Mouse (Mus musculus) adrenal gland (tissue): Measurements from ENCODE around the gene Cmtm5.

Source experiments
- intact Hi-C: fragments of 180-260 bp; cut with DNase I; formaldehyde crosslinking; loops from one replicate; pipeline ENCODE4 v1.15.1; 2025
- long read RNA-seq, 2 experiments: library from polyadenylated mRNA; unstranded; transcript quantifications; one replicate each; pipeline ENCODE4 v2.0.0; 2020; ENCODE audit warnings: borderline replicate concordance in 1 of 2; ENCODE audit not compliant: insufficient replicate concordance in 1 of 2

The Cmtm5 gene
- long read RNA-seq, experiment 1: 0 reads
- long read RNA-seq, experiment 2, partial matches to known transcripts: 0 of 2 reads
- long read RNA-seq, experiment 2, other reads (novel, unspliced or antisense): 0 of 2 reads

DNA sequence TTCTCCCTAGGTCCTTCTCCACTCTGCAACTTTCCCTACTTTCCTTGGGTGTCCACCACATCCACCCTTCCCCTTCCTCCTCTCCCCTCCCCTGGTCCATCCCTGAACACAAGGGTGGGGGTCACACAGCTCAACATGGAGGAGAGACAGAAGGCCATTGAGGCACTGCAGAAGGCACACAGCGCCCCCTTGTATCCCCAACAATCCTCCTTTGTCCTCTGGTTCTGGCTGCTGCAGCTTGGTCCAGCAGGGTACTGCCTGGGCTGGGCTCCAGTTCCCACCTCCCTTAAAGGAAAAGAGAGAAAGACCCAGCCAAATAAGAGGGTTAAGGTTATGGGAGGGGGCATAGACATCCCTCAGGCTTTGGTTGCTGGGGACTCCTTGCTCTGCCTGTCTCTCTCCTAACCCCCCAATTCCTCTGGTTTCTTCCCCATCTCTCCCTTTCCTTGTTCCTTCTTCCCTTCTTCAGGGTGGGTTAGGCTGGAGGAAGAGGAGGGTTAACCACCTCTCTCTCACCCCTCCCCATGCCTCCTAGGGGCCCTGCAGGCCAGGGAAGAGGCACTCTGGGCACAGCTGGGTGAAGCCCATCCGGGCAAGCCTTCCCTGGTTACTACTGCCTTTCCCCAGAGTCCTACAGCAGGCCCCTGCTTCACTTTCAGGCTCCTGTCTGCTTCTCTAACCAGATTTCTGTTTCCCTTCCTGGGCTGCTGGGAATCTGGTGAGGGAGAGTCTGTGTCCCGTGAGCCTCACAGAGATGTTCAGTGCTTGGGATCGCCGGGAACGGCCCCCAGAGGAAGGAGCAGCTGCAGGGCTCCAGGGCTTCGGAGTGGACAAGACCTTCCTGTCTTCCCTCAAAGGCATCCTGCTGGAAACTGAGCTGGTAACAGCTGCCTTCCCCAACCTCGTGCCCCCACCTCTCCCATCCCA lies at the start of gene Cmtm5:
TSS of gene Cmtm5 (plus strand) at position 358 of the 927 bp plus-strand sequence.
- intact Hi-C loops: no loop called here

DNA sequence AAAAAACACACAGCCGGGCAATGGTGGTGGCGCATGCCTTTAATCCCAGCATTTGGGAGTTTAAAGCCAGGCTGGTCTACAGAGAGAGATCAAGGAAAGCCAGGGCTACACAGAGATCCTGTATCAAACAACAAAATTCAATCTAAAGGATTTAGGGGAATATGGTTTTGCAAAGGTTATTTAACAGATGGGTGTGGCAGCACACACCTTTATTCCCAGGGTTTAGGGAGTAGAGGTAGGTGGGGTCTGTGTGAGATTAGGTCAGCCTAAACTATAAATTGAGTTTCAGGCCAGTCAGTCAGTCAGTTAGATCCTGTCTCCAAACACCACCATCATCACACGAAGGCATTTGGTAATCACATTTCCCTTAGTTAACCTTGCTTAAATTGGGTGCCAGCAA lies 43.9 kb upstream of the Cmtm5 start, which contains the start of gene Pabpn1:
TSS of gene Pabpn1 (plus strand) at position 301 of the 400 bp plus-strand sequence.
- intact Hi-C loops: loop anchor here (10.0 kb wide), 1 partner anchor 203 kb away; the partner anchor contains the start of genes Thtpa and Zfhx2

DNA sequence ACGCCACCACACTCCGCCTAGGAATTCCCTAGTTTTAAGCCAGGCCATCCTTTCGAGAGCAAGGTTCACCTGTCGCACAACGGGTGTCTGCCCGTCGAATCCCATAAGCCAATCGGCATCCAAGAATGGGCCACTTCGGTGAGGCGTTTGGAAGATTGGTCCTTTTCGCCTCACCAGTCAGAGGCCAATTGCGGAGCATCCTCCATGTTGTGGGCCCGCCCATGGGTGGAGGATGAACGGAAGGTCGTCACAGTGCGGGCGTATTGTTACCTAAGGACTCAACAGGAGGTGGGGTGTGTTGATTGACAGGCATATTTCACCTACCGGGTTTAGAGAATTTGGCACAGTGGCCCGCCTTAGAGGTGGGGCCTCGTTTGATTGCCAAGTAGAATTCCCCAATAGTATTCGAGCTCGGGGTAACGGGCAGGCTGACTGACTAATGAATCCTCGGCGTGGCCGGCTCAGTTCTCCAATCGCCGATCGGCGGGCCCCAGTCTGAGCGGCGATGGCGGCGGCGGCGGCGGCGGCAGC lies 42.3 kb upstream of the Cmtm5 start:
- intact Hi-C loops: loop anchor here (2.0 to 10.0 kb wide), 2 partner anchors 121 to 201 kb away; partner anchors contain the start of genes Ngdn, Thtpa and Zfhx2

DNA sequence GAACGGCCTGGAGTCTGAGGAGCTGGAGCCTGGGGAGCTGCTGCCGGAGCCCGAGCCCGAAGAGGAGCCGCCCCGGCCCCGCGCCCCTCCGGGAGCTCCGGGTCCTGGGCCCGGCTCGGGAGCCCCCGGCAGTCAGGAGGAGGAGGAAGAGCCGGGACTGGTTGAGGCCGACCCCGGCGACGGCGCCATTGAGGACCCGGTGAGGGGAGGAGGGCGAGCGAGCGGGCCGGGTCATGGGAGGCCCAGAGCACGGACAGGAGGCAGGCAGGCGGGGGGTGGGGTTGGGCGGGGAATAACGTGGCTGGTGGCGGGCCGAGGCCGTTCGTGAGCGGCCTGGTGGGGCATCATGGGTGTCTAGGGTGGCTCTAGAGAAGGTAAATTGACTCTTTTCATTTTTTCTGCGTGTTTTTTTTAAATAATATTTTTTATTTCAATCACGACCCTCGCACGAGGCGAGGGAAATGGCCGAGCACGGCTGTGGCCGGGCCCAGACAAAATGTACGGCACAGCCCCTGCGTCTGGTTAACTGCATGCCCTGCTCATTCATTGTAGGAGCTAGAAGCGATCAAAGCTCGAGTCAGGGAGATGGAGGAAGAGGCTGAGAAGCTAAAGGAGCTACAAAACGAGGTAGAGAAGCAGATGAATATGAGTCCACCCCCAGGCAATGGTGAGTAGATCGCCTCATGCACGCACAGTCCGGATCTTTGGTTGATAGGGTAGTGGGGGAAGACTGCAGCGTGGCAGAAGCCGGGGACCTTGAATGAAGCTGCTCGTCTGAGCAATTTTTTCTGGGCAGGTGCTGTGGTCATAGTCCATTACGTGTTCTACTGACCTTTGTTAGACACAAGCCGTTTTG lies 41.5 kb upstream of the Cmtm5 start:
- intact Hi-C loops: loop anchor here (2.0 to 10.0 kb wide), 2 partner anchors 120 to 200 kb away; partner anchors contain the start of genes Ngdn, Thtpa and Zfhx2

DNA sequence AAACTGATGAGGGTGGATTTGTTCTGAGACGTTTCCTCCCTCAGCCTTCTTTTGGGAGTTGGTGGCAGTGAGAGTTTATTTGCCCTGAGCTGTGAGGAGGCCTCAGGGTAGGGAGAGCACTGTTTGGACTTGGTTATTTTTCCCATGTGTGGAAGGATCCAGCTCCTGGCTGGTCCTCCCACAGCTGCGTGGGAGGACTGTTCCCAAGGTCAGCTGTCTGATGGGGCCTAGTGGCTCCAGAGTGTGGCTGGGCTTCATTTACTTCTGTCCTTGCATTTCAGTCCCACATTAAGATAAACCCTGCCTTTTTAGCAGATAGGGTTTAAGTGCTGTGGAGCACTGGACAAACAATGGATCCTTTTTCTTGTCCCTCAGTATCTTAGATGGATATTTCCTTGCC lies 38.6 kb upstream of the Cmtm5 start:
- intact Hi-C loops: loop anchor here (10.0 kb wide), 1 partner anchor 197 kb away; the partner anchor contains the start of genes Thtpa and Zfhx2

DNA sequence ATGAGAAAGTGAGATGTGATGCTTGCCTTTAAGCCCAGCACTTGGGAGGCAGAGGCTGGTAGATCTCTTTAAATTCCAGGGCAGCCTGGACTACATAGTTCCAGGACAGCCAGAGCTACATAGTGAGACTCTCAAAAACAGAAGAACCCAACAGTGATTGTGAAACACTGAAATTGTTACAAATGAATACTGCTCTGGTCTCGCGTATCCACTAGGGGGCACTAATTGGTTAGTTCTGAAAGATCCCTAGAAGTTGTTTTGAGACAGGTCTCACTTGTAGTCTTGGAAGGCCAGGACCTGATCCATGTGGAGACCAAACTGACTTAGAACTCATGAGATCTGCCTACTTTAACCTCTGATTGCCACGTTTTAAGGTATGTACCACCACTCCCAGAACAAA lies 35.7 kb upstream of the Cmtm5 start:
- intact Hi-C loops: loop anchor here (2.0 kb wide), 1 partner anchor 40 kb away; no protein-coding TSS in a partner anchor

DNA sequence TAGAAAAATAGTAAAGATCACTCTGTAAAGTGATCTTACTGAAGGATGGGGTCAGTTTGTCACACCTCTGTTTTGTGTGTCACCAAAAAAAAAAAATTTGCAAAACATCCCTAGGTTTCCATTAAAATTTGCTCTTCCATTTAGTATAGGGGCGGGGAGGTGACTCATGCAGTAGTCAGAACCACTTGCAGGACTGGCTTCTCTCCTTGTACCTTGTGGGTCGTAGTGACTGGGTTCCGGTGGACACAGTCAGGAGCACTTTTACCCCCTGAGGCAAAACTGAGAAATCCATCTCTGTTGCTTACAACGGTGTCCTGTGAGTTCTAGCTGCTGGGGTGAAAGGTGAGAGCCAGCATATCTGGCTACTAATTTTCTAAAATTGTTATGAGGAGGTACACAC lies 32.4 kb upstream of the Cmtm5 start:
- intact Hi-C loops: no loop called here

DNA sequence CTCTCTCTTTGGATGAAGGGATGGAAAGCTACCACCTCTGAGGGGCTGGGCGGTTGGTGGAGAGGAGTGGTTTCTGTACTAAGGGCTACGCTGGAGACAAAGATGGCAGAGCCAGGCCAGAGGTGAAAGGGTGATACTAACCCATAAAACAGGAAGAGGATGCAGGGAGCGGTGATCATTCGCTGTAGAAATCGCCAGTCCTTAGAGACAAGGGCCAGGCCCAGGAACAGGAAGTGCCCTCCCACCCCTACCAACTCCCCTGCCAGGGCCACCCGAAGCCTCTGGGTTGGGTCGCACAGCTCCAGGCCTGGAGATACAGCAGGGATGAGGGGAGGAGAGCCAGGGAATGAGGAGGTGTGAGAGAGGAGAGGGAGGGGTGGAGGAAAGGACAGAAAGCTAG lies 27.4 kb upstream of the Cmtm5 start:
- intact Hi-C loops: no loop called here

DNA sequence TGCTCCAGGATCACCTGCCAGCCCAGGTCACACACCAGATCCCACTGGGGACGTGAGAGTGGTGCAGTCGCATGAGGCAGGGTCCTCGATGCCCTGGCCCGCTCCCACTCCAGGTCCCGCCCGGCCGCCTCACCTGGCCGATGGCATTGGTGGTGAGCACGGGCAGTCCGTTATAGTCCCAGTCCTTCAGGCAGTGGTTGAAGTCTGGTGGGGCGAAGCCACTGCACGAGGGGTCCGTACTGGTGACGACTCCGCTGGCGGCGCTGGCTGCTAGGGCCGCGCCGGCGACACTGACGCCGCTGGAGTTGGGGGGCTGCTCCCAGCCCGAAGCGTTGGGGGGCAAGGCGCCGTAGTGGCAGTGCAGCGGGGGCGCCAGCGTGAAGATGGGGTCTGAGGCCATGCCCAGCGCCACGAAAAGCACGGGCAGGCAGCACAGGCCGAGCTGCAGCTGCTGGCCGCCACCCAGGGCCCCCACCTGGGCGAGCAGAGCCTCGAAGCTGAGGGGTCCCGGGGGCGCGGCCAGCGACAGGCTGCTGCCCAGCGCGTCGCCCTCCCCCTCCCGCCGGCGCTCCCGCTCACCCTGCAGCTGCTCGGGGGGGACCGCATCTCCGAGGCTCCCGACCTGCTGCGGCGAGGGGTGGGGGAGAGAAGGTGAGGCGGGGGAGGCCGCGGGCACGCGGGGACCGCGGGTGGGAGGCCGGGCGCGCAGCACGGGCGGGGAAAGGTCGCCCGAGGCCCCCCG lies 23.8 kb upstream of the Cmtm5 start:
- intact Hi-C loops: no loop called here

DNA sequence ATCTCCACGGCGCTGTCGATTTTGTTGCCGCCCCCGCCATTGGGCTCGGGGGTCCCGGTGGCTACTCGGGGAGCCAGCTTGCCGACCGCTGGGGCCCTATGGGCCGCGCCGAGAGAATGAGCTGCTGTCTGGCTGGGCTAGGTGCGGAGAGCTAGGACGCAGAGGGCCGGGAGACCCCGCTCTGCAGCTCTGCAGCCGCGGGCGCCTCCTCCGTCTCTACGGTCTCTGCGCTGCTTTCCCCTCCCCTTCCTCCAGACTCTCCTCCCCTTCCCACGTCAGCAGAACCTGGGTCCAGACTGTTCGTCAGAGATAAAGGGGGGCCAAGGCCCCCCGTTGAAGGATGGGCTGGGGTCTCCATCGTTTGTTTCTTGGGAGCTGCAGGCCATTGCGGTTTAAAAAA lies 23.2 kb upstream of the Cmtm5 start, which contains the start of gene Slc22a17:
TSS of gene Slc22a17 (minus strand) at position 247 of the 400 bp plus-strand sequence.
- intact Hi-C loops: no loop called here

DNA sequence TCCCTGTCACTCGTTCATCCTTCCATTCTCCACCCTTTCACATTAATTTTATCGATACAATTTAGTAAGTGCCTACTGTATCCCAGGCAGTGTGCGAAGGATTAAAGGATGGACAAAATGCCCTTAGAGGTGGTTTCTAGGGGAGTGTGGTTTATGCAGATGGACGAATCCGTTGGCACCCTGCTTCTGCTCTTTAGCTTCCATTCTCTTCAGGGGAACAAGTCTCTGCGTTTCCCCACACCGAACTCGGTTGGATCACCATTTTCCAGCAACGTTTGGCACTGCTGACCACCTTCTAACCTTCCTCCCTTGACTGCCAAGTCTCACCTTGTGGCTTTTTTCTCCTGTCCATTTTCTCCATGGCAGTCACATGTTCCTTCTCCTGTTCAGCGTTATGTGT lies 22.7 kb upstream of the Cmtm5 start:
- intact Hi-C loops: no loop called here

DNA sequence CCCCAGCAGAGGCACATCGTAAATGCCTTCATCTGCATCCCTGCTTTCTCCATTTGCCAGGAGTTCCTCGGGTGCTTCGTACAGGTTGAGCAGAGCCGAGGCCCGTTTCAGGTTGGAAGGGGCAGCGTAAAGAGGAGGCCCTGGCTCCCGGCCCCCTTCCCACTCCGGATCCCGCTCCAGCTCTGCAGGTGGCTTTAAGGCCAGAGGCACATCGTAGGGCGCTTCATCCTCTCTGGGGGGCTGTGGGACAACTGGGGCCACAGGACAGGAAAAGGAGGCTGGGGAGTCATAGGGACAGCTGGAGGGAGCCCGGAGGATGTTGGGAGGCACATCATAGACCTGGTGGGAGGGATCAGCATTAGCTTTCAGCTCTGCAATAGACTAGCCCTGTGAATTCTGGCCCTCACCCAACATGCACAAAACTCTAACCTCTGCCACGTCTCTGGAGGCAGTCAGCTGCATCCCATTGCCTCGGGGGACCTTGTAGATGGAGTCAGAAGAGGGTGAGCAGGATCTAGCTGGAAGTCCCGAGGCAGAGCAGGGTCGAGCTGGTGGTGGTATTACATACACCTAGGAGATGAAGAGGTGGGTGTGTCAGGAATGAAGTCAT lies 15.9 kb upstream of the Cmtm5 start:
- intact Hi-C loops: no loop called here

DNA sequence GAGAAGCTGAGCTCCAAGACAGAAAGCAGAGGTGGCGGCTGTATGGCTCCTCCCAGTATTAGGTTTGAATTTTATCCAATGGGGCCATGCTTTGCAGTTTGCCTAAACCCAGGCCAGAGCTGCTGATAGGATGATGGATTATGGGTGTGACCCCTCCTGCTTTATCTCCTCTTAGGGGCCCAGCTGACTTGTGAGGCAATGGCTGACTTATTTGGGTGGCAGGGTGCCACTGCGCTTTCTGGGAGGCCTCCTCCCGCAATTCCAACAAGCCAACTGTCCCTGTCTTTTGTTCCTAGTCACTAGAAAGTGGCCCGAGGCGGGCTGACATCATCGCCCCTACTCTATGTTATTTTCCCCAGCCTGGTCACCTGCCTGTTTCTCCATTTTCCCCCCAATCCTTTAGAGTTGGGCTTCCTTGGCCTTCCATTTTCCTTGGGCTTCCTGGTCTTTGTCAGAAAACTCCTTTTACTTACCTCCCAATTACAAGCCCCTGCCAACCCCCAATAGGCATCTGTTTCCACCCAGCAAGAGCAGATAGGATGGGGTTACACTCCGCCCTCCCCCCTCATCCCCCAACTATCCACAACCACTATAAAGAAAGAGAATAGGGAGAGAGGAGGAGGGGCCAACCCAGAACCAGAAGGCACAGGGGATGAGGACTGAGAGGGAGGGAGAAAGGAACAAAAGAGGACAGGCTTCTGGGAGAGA lies 11.3 kb upstream of the Cmtm5 start:
- intact Hi-C loops: no loop called here

DNA sequence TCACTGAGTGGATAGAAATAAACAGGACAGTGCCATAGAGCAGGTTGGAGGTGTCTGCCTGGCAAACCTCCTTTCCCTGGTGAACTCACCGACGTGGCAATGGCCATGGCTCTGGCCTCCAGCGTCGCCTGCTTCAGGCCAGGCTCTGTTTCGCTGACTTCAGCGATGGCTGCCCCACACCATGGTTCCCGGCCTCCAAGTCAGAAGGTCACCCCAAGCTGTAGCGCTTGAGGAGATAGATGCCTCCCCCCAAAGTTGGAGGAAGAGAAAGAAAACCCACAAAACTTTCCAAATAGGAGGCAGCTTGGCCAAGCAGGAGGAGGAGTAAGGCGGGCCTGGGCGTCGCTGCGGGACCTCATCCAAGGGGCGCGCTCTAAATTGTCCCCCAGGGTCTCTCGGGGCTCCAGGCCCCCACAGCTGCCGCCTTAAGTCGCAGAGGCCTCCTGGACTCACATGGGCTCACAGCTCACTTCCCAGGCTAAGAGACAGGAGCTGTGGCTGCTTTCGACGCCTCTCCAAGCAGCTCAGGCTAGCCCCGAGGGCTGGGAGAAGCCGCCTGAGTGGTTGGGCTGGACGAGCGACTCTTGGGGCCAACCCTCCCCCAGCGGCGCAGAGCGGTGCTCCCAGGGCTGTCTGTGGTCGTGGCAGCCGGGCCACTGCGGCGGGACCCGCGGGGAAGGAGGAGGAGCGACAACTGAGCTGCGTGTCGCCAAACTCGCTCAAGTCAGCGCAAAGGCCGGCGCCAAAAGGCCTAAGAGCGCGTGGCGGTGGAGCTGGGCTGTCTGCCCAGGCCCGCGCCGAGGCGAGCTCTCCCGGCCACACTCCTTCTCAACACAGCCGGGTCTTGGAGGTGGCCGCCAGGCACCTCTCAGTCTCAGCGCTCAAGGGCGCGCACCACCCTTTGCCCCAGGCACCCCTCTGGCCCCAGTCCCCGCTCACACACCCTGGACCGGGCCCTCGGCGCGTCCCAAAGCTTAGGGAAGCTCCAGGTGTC lies 10.4 kb upstream of the Cmtm5 start, which contains the start of gene Efs:
TSS of gene Efs (minus strand) at position 778 of the 994 bp plus-strand sequence.
- intact Hi-C loops: no loop called here

DNA sequence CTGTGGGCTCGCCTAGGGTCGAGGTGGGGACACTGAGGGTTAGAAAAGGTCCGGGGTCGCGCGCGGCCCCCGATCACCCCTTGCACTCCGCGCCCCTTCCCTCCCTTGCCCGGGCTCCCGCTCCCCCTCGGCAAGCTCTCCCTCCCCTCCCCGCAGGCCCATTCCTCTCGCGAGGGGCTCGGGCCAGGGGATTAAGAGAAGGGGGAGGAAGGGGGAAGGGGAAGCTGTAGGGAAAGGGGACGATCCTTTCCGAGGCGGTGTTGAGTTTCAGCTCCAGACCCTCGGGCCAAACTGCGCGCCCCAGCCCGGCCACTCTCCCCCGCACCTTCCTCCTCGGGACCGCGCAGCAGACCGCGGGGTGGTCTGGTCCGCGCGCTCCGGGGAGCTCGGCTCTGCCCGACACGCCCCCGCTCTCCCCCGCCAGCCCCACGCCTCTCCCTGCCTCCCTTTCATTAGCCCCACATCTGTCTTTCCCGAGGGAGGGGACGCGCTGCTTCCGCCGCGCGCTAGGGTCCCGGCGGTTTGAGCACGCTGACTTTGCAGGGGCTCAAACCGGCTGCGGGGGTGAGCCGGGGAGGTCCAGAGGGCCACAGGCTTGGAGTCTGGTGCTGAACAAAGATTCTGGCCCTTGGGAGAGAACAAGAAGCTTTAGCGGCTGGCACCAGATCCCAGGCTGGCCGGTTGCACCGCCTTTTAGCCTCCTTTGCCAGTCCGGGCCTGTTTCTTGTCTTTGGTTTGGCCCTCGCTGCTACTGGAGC lies 9.5 kb upstream of the Cmtm5 start:
- intact Hi-C loops: no loop called here

DNA sequence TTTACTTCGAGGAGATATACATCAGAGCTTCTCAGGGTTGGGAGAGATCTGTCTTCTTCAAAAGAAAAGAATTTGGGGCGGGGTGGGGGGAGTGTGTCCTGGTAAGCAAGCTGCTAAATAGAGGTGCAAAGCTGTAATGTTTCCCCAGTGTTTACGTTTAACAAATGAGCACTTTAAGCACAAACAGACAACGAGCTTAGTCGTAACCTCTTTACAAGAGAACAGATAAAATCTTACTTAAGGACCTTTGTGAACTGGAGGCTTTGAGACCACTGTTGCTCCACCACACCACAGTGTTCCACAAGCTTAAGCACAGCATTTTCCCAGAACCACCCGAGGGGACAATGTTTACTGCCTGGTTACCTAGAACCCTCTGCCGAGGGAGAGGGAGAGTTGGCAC lies 8.8 kb upstream of the Cmtm5 start:
- intact Hi-C loops: no loop called here

DNA sequence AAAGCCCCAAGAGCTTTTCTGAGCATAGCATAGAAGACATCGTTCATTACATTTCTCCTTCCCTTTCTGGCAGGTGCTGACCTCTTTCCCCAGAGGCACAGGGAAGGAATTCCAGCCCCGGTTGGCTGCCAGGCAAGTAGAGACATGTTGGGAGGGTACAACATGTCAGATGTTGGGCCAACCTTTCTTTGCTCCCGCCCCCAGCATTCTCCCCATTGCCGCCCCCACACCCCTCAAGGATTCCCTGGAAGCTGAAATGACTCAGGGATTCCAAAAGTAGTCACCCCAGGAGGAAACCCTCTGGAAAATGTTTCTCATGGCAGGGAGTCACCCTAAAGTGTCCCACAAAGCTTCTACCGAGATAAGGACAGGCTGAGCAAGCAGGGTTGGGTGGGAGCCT lies 6.3 kb upstream of the Cmtm5 start:
- intact Hi-C loops: no loop called here
